Mouse (Mus musculus) lung, adult 18-20 months (tissue): ENCODE measurements at regions not wholly inside any gene's neighbourhood (a gene's known extent, or its start where the extent isn't known, plus 50 kb on each side); places are given as distances from the start of the nearest gene placed in this dataset.

Source experiments
- DNase-seq, 2 experiments: peaks; one replicate each; pipeline ENCODE4 v3.0.0; 2022; ENCODE audit warnings: mixed read lengths in 2 of 2

GRCm38 (mm10) chr10:17284858-17285257 is 438.2 kb upstream of the Cited2 start:
- no peak for DNase-seq

GRCm38 (mm10) chr10:17287141-17287540 is 435.9 kb upstream of the Cited2 start:
- DNase-seq: no peak

- DNase-seq: no peak
Observed at GRCm38 (mm10) chr10:17288231-17288630, 434.8 kb upstream of the Cited2 start.

GRCm38 (mm10) chr10:17292331-17292730 is 430.7 kb upstream of the Cited2 start:
- DNase-seq: no peak

GRCm38 (mm10) chr10:17294440-17294839 is 428.6 kb upstream of the Cited2 start:
- DNase-seq: no peak

GRCm38 (mm10) chr10:17295157-17295556 is 427.9 kb upstream of the Cited2 start:
- DNase-seq: no peak

GRCm38 (mm10) chr10:17299600-17299999 is 423.4 kb upstream of the Cited2 start:
- DNase-seq: no peak

GRCm38 (mm10) chr10:17326724-17327123 is 396.3 kb upstream of the Cited2 start:
- no peak for DNase-seq

GRCm38 (mm10) chr10:17330904-17331606 is 392.0 kb upstream of the Cited2 start:
- DNase-seq: no peak

GRCm38 (mm10) chr10:17331607-17332008 is 391.4 kb upstream of the Cited2 start:
- DNase-seq: no peak

- DNase-seq: no peak
Observed at GRCm38 (mm10) chr10:17332025-17332767, 390.8 kb upstream of the Cited2 start.

- no peak for DNase-seq
Observed at GRCm38 (mm10) chr10:17332986-17333385, 390.0 kb upstream of the Cited2 start.

- no peak for DNase-seq
Observed at GRCm38 (mm10) chr10:17333676-17334075, 389.3 kb upstream of the Cited2 start.

- no peak for DNase-seq
Observed at GRCm38 (mm10) chr10:17337217-17337616, 385.8 kb upstream of the Cited2 start.

GRCm38 (mm10) chr10:17343829-17344228 is 379.2 kb upstream of the Cited2 start:
- DNase-seq: no peak

- DNase-seq: no peak
Observed at GRCm38 (mm10) chr10:17352202-17352994, 370.6 kb upstream of the Cited2 start.

- peak in 1 of 2 experiments; percentile 35 for DNase-seq
Observed at GRCm38 (mm10) chr10:17355476-17355875, 367.5 kb upstream of the Cited2 start.

- DNase-seq: peak in 1 of 2 experiments; percentile 9
Observed at GRCm38 (mm10) chr10:17356041-17356440, 367.0 kb upstream of the Cited2 start.

GRCm38 (mm10) chr10:17362643-17363042 is 360.4 kb upstream of the Cited2 start:
- peak in 1 of 2 experiments; percentile 29 for DNase-seq

- DNase-seq: no peak
Observed at GRCm38 (mm10) chr10:17366042-17366740, 356.8 kb upstream of the Cited2 start.

- peak in 1 of 2 experiments; percentile 38 for DNase-seq
Observed at GRCm38 (mm10) chr10:17367026-17367425, 356.0 kb upstream of the Cited2 start.

- no peak for DNase-seq
Observed at GRCm38 (mm10) chr10:17367430-17367829, 355.6 kb upstream of the Cited2 start.

GRCm38 (mm10) chr10:17368636-17369035 is 354.4 kb upstream of the Cited2 start:
- DNase-seq: no peak
